Mouse (Mus musculus) telencephalon, adult 2 months (tissue): ENCODE results near the gene B3gnt7.
"Not testable (repeated sequence)": the region's sequence is repeated elsewhere in the genome, so short reads cannot be mapped to it uniquely, and the experiment has no call there.

Experiments
- DNase-seq: peaks from one replicate; pipeline ENCODE4 v3.0.0-alpha.2; 2011; ENCODE audit warnings: low read depth, low spot score

The B3gnt7 gene

DNA sequence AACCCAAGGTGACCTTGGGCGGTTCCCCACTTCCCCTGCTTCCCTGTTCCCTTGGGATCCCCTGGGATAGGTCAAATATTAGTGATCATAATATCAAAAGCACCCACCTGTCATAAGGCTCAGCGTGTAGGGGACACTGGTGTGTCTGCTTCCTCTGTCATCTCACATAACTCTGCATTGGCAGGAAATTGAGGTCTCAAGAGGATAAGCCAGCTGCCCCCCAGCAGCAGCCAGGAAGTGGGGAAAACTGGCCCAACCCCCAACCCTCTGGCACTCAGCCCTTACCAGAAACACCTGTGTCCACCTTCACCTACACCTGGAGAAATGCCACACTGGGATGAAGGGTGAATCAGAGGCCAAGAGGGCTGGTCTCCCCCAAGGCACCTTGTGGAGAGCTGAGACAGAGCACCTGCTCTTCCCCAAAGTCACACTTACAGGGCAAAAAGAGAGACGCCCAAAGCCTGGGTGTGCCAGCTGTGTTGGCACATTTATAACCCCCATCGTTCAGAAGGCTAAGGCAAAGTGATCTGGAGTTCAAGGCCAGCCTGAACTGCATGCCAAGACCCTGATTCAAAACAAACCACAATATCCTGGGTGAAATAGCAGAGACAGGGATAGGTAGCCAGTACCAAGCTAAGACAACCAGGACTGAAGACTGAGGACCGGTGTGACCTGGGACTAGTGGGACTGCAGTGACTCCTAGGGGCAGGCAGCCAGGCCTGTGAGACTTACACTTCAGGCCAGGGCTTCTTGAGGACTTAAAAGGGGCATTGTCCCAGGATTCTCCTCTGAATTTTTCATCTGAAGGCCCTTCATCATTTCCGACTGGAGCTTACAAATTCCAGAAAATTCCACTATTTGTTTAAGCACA, 1.2 kb upstream of the B3gnt7 start:
- DNase-seq: no peak

DNA sequence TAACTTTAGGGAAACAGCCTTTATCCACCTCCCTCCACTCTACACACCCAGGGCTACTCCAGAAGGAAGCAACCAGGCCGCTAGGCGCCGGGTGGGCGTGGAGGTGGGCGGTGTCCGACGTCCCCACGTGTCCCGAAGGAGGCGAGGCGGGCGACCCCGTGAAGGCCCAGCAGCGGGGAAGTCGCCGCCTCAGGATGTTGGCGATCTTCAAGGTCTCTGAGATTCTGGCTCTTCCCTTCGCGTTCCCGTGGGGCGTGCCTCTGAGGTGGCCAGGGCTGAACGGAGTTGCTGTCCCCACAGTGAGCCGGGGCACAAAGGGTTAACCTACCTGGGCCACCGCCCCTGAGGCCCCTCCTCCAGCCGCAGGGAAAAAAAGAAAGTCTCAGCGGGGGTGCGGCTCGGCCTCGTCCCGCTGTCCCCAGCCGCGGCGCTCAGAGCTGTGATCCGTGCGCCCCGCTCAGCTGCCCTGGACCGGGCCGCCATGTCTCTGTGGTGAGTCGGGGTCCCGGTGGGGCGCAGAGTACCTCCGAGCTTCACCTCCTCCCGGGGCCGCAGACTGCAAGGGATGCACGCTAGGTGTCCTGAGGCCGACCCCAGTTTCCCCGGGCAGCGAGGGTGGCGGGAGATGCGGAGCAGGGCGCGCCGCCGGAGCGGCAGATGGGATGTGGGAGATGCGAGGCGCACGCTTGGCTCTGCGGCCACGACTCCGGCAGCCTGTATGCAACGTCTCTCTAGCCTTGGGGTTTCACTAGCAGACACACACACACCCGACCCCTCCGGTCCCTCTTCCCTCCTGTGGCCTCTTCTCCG, 636 bp downstream of the B3gnt7 start:
- DNase-seq: no peak

DNA sequence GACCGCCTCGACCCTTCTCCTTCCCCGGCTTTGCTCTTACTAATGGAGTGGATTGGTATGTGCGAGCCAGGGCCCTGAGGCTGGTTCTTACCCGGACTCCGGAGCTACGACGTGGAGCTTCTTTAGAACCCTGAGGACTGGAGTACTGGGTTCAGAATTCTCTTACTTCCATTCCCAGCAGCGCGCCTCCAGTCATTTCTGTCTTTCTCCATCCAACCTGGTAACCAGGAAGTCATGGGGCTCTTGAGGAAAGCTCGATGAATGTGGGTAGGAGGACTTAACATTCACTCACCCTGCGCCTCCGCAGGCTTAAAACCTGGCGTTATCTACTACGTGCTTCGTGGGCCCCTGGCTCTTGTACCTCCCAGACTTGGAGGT, 1.2 kb downstream of the B3gnt7 start:
- DNase-seq: no peak

DNA sequence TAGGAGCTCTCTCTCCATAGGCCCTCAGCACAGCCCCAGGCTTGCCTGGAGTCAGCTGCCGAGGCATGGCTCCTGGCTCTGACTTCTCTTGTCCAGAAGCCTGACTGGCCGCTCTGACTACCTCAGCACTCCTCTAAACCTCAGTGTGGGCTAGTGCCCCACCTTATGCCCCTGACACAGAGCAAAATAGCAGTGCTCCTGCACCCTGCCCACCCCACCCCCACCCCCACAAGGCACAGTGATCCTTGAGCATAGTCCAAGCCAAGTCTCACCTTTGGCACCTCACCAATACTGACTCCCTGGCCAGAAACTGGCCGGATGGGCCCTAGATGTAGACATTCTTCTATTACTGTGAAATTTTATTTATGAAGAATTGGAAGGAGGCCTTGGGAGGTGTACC, 4.1 kb downstream of the B3gnt7 start:
- DNase-seq: no peak

DNA sequence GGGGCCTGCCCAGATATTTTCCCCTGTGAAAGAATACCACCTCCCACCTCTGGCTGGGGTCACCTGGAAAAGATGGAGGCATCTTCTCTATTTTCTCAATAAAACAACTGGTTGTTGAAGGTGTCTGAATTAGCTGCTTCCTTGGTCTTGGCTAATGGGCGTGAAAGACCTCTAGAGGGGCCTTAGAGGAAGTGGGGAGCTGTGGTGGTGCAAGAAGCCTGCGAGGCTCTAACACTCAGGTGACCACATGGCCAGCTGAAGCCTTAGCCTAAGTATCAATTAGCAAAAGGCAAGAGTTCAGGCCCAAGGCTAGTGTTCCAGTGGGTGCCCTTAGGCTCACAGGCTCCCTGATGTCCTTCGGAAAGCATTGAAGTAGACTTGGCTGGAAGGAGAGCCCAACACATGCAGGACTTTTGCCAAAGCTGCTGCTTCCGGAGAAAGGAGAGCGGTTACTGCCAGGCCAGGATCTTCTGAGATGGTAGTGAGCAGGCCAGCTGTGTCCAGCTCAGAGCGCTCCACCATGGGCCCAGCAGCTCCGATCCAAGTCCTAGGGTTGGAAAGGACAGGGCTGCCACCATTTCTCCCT, 4.6 kb downstream of the B3gnt7 start:
- DNase-seq: no peak

DNA sequence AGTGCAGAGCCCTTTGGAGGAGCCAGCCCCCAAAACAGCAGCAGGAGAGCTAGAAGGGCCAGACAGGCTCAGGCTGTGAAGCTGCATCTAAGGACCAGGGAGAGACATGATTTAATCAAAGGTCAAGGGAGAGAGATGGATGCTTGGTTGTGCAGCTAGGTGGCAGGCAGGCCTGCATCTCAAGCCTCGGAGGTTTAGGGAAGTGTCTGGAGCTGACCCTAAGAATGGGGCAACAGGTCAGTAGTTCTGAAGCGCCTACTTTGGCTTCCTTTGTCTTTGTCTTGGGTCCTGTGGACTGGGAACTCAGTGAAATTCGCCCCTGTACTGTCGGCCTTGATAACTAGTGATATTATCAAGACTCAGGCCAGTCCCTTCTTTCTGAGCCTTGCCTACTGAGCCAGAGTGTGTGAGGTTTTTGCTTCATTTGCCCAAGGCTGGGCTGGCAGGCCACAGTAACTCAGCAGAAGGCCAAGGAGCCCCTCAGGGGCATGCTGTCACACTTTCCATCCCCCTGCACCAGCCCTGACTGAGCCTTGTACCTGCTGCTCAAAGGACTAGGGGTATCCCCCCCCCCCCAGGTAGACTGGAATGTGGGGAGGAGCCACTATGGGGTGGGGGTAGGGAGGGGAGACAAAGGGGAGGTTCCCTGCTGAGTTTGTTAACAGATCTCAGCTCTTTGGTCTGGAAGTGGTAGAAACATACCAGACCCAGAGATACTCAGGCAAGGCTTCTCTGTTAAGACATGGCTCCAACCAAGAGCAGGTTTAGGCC, 5.4 kb downstream of the B3gnt7 start:
- DNase-seq: no peak

DNA sequence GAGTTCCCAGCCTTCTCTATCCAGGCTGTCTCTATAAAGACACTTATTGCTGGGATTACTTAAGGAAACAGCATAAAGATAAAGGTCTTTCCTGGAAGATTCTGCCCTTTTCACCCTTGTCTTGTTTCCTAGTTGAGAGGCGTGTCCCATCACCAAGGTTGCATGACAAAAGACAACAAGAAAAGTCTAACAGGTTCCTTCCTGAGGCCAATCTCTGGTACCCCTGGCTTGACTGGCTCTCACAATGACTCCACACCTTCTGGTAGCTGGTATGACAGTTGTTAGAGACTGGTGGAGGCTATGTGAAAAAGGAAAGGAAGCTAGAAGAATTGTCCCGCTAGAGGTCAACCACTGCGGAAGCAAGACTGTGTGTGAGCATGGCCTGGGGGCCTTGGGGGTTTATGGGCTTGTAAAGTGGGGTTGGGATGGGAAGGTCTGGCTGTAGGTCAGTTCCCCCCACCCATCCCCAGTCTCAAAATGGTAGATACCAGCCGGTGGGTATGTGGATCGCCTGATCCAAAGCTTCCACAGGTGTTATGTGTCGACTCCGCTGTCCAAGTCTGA, 6.7 kb downstream of the B3gnt7 start:
- no peak for DNase-seq

DNA sequence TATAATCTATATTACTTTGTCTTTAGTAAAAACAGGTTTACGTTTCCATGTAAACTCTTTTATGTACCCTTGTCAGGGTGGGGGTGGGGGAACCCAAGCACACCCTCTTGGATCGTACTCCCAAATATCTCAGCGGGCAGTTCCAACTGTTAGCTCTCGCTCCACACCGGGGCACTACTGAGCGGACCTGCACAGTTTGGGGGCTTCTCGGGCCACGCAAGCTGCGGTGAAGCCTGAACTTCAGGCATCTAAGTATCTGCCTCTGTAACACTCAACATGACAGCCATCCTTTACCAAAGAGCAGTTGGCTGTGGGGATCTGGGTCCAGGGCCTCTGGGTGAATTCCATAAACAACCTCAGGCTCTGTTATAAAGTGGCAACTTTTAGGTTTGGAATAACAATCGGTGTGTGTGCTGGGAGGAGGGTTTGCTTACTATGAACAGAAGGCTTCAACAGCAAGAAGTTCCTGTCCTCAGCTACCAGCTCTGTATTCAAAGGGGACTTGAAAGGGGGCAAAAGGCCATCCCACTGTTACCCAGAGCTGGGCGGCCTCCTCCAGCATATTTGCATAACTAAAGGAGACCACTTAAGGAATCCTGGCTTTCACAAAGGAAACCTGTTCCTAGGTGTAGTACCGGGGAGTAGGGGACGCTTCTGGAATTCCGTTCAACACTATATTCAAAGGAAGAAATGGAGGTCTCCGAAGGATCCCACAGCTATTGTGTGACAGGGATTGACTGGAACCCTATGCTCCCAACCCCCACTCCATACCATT, 8.1 kb downstream of the B3gnt7 start:
- no peak for DNase-seq

DNA sequence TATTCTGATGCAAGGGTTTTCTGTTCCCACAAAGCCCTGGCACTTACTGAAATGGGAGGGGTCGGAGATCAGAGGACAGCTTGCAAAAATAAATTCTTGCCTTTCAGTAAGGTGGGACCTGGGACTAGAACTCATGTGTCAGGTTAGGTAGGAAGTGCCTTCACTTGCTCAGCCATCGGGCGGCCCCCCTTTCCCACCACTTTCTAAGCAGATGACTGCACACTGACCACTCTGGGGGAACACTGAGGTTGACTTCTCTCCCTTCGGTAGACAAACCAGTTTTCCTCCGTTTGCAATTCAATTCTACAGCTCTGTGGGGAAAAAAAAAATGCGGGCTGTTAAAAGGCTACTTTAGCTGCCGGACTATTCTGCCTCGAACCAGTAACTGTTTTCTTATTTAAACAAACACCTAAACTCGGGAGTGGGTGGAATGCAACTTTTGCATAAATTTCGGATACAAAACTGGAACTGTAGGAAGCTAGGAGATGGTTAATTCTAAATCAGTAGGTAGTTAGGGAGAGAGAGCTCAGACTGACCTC, 8.9 kb downstream of the B3gnt7 start:
- DNase-seq: no peak

DNA sequence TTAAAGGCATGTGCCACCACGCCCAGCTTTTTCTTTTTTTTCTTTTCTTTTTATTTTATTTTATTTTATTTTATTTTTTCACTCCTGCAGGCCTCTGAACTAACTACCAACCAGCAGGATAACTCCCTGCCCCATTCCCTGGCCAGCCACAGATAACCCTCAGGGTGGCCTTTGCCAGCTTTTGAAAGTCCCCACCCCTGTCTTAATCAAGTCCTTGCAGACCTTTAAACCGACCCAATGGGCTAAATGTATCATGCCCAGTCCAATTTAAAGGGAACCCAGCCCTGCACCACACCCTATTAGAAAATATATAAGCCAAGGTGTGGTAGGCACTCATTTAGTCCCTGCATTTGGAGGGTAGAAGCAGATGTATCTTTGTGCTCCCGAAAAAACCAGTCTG, 9.6 kb downstream of the B3gnt7 start:
- no peak for DNase-seq

DNA sequence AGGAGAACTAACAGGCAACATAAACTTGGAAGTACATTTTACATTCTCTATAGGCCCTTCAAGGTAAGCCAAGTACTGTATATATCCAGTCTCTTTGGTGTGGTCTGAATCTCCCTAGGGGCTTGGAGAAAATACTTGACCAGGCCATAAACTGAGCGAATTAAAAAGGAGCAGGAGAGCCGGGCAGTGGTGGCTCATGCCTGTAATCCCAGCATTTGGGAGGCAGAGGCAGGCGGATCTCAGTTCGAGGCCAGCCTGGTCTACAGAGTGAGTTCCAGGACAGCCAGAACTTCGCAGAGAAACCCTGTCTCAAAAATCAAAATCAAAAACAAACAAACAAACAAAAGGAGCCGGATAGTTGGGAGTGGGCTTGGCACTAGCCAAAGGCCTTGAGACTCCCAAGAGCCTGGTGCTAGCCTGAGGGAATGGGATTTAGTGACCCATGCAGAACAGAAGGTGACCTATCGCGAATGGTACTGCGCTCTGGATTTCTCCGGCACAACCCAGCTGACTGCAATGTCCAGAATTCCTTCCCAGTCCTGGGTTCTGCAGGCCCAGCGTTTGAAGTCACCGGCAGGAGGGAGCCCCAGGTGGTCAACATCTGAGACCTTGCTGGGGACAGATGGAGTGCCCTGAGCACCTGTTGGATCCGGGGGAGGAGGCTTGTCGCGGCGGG, 10.6 kb downstream of the B3gnt7 start:
- DNase-seq: no peak

DNA sequence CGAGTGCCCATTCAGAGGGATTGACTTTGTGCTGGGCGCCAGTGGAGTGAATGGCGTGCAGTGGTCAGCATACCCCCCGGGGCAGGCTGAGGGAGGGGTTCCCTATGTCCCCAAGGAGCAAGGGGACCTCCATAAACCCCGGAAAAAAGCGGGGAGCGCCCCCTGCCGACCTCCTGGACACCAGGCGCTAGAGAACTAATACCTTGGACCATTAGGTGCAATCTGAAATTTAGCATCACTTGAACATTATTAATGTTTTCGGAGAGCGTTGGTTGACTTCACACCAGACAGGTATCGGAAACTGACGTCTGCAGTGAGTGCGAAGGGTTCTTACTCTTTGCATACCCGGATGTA, 11.1 kb downstream of the B3gnt7 start:
- DNase-seq: no peak

DNA sequence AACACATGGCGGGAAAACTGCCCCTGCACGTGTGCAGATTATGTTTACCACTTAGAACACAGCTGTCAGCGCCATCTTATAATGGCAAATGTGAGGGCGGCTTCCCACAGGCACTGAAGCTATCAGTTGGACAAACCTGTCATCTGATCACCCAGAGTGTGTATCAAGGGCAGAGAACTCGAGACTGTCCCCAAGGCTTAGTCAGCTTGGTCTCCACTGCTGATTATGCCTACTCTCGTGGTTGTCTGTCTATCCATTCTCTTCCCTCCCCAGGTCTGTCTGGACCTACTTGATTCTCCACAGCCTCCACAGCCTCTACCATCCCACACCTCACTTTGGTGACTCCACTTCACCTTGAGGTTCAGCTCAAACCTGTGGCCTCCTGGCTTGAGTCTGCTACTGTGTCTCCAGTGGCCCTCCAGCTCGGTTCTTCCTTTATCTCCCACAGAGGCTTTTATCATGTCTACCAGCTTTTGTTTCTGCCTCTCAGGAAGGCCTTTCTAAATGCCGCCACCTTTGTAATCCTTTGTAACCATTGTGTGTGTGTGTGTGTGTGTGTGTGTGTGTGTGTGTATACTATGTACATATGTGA, 18.3 kb downstream of the B3gnt7 start:
- DNase-seq: no peak

DNA sequence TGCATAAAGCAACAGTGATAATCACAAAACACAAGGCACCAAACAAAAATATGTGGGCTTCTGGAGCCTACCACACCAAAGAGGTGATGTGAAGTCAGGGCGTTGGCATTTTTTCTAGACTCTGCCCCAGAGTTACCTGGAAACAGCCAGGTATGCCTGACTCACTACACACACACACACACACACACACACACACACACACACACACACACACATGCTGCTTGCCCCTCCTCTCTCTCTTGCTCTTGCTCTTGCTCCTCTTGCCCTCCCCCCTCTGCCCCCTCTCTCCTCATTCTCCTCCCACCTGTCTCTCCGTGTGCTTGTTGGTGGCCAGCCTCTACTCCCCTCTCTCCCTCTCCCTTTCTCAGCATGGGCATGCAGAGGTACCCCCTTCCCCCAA, 33.7 kb downstream of the B3gnt7 start:
- no peak for DNase-seq

DNA sequence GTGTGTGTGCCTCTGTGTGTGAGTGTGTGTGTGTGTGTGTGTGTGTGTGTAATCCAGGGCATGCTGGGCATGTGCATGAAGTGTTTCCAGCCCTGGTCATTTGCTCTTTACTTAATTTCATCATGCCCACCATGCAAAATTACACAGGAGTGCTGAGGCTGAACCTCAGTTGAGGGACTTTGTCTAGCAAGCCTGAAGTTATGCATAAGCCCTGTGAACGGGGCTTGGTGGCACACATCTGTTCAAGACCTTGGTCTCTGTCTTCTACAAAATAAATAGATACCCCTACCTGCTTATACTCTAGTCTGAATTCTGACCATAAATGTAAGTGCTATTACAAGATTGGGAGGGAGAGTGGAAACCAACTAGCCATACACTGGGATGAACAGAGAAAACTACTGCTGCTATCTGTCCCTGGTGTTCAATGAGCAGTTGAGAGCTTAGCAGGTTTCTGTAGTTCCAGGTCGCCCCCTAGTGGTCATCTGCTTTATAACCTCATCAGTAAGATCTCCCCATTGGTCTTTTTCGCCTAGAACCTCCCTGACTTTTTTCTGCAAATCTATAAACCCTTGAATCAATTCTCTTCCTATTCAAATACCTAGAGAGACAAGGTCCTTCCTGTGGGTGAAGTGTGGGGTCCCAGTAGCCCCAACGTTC, 36.7 kb downstream of the B3gnt7 start:
- DNase-seq: peak; percentile 78

DNA sequence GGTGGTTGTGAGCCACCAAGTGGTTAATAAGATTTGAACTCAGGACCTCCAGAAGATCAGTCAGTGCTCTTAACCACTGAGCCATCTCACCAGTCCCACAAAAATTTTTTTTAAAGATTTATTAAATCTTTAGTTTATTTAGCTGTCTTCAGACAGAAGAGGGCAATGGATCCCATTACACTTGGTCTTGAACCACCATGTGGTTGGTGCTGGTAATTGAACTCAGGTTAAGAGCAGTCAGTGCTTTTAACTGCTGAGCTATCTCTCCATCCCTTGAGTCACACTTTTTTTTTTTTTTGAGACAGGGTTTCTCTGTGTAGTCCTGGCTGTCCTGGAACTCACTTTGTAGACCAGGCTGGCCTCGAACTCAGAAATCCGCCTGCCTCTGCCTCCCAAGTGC, 38.5 kb downstream of the B3gnt7 start:
- DNase-seq: not testable (repeated sequence)

DNA sequence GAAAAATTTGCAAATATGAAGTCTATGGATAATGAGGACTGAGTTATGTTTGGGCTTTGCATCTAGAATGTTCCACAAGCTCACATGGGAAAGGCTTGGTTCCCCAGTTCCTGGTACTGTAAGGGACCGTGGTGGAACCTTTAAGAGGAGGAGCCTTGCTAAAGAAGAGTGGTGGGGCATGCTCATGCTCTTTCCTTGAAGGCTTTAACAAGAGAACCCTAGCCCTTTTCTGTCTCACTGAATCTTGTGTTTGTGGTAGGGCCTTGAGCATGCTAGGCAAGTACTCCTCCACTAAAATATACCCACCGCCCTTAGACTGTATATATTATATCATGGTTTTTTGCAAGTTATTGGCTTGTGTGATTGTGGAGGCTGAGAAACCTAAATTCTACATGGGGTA, 39.7 kb downstream of the B3gnt7 start:
- no peak for DNase-seq

DNA sequence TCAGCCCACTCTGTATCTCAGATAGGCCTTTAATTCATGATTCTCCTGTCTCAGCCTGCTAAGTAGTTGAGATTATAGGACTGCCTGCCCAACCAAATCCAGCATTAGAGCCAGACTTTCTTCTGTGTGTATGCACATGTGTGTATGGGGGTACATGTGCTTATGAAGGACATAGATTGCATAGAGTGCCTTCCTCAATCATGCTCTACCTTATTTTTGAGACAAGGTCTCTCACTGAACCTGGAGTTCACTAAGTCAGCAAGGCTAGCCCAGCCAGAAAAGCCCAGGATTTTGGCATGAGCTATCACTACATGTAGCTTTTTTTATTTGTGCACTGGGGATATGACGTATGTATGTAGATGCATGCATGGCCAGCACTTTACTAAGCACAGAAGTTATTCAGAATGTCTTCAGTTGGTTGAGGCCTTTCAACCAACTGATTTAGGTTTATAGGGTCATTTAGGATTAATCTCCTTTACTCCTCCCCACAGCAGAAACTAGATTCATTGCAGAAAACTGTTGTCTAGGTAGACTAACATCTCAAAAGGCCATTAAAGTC, 40.5 kb downstream of the B3gnt7 start:
- DNase-seq: no peak
